Mouse (Mus musculus) ovary, adult 18-20 months (tissue): ENCODE results near the gene Car10.

ENCODE experiments used
- DNase-seq: peaks from one replicate; pipeline ENCODE4 v3.0.0; 2022; ENCODE audit warnings: low spot score, mixed read lengths

Gene Car10

GRCm38 (mm10) chr11:93172430-93172829 lies 74.6 kb downstream of the Car10 start:
- DNase-seq, result no peak

- DNase-seq, result no peak
These were observed 75.9 kb downstream of the Car10 start for GRCm38 (mm10) chr11:93173533-93174308.

- no peak for DNase-seq
These were observed 87.6 kb downstream of the Car10 start for GRCm38 (mm10) chr11:93185477-93185876.

- no peak for DNase-seq
These were observed 88.3 kb downstream of the Car10 start for GRCm38 (mm10) chr11:93186163-93186562.

GRCm38 (mm10) chr11:93188621-93189020 lies 90.8 kb downstream of the Car10 start:
- DNase-seq, result no peak

- DNase-seq, result no peak
These were observed 102.2 kb downstream of the Car10 start for GRCm38 (mm10) chr11:93200046-93200445.

- DNase-seq, result no peak
These were observed 119.6 kb downstream of the Car10 start for GRCm38 (mm10) chr11:93217457-93217856.

- no peak for DNase-seq
These were observed 132.2 kb downstream of the Car10 start for GRCm38 (mm10) chr11:93230057-93230456.

GRCm38 (mm10) chr11:93249771-93250265 lies 152.0 kb downstream of the Car10 start:
- DNase-seq, result no peak

- no peak for DNase-seq
These were observed 153.9 kb downstream of the Car10 start for GRCm38 (mm10) chr11:93251766-93252165.

GRCm38 (mm10) chr11:93263979-93264378 lies 166.2 kb downstream of the Car10 start:
- DNase-seq, result no peak

GRCm38 (mm10) chr11:93272016-93272415 lies 174.2 kb downstream of the Car10 start:
- no peak for DNase-seq

- DNase-seq, result no peak
These were observed 176.1 kb downstream of the Car10 start for GRCm38 (mm10) chr11:93273906-93274305.

GRCm38 (mm10) chr11:93293661-93294060 lies 195.8 kb downstream of the Car10 start:
- DNase-seq, result no peak

- DNase-seq, result no peak
These were observed 212.2 kb downstream of the Car10 start for GRCm38 (mm10) chr11:93309981-93310380.

- DNase-seq, result no peak
These were observed 239.9 kb downstream of the Car10 start for GRCm38 (mm10) chr11:93337756-93338155.

- no peak for DNase-seq
These were observed 246.1 kb downstream of the Car10 start for GRCm38 (mm10) chr11:93343961-93344360.

- no peak for DNase-seq
These were observed 247.0 kb downstream of the Car10 start for GRCm38 (mm10) chr11:93344869-93345268.

- no peak for DNase-seq
These were observed 263.7 kb downstream of the Car10 start for GRCm38 (mm10) chr11:93361576-93361975.

- DNase-seq, result no peak
These were observed 266.3 kb downstream of the Car10 start for GRCm38 (mm10) chr11:93364171-93364570.

GRCm38 (mm10) chr11:93367244-93367643 lies 269.4 kb downstream of the Car10 start:
- no peak for DNase-seq

GRCm38 (mm10) chr11:93367740-93368139 lies 269.9 kb downstream of the Car10 start:
- DNase-seq, result no peak

GRCm38 (mm10) chr11:93373697-93374354 lies 276.0 kb downstream of the Car10 start:
- DNase-seq, result no peak
